Mouse (Mus musculus): ENCODE measurements around the gene Agpat3. TPM values are rescaled to one million over a fixed set of nuclear protein-coding genes. Genes with fewer than 3 reads are reported as not detected.

Agpat3 gene
- polyA plus RNA-seq, 1 experiment from 2014 or later: 46.1 TPM

- H3K9ac ChIP-seq: no peak overlapping the region
- no peak overlapping the region for H3K4me3 ChIP-seq
- H3K9me3 ChIP-seq (replicated peaks): no peaks in the 10 kb centered on the region
- no peak overlapping the region for H3K4me2 ChIP-seq
- no peaks in the 10 kb centered on the region for H3K36me3 ChIP-seq
- no peaks in the 10 kb centered on the region for H3K27me3 ChIP-seq (replicated peaks)
- peaks cover 17% of the 10 kb centered on the region for H3K4me1 ChIP-seq (replicated peaks)
- no peak for ATAC-seq (ENCODE audit: insufficient number of reproducible peaks, low FRiP score)
- H3K27ac ChIP-seq (ENCODE audit: poor library complexity, severe bottlenecking): no peak overlapping the region
- 78% methylated on average over 2 of the region's 2 CpGs for WGBS
Measured at GRCm38 (mm10) chr10:78308617-78309016, 43.7 kb downstream of the Agpat3 start.

GRCm38 (mm10) chr10:78307391-78307790 is 44.9 kb downstream of the Agpat3 start:
- ATAC-seq (ENCODE audit: insufficient number of reproducible peaks, low FRiP score): no peak
- Histone ChIP-seq H3K27ac (ENCODE audit: poor library complexity, severe bottlenecking) (no peak overlapping the region), H3K4me1 (replicated peaks) (peaks cover 15% of the 10 kb centered on the region), H3K27me3 (replicated peaks) (no peaks in the 10 kb centered on the region), H3K36me3 (no peaks in the 10 kb centered on the region; the same call in 1 of the 2 replicates), H3K9me3 (replicated peaks) (no peaks in the 10 kb centered on the region), H3K4me2 (no peak overlapping the region), H3K9ac (no peak overlapping the region), H3K4me3 (no peak overlapping the region)
- WGBS: 83% methylated on average over 3 of the region's 3 CpGs

GRCm38 (mm10) chr10:78306027-78306426 is 46.3 kb downstream of the Agpat3 start:
- no peaks in the 10 kb centered on the region for H3K27me3 ChIP-seq (replicated peaks)
- ATAC-seq (ENCODE audit: insufficient number of reproducible peaks, low FRiP score): no peak
- 69% methylated on average over 4 of the region's 4 CpGs for WGBS
- H3K36me3 ChIP-seq: no peaks in the 10 kb centered on the region; the same call in 1 of the 2 replicates
- no peak overlapping the region for H3K4me2 ChIP-seq
- H3K9me3 ChIP-seq (replicated peaks): no peaks in the 10 kb centered on the region
- H3K27ac ChIP-seq (ENCODE audit: poor library complexity, severe bottlenecking): no peak overlapping the region
- H3K4me1 ChIP-seq (replicated peaks): peaks cover 7% of the 10 kb centered on the region; the same call in 1 of the 2 replicates
- H3K9ac ChIP-seq: no peak overlapping the region
- no peak overlapping the region for H3K4me3 ChIP-seq

GRCm38 (mm10) chr10:78304996-78305395 is 47.3 kb downstream of the Agpat3 start:
- 56% methylated on average over 3 of the region's 3 CpGs for WGBS
- no peak for ATAC-seq (ENCODE audit: insufficient number of reproducible peaks, low FRiP score)

GRCm38 (mm10) chr10:78303675-78304074 is 48.6 kb downstream of the Agpat3 start:
- Histone ChIP-seq H3K36me3 (no peaks in the 10 kb centered on the region; the same call in 1 of the 2 replicates), H3K9ac (no peak overlapping the region), H3K4me2 (no peak overlapping the region), H3K4me1 (replicated peaks) (peaks cover 9% of the 10 kb centered on the region), H3K9me3 (replicated peaks) (no peaks in the 10 kb centered on the region), H3K4me3 (no peak overlapping the region), H3K27ac (ENCODE audit: poor library complexity, severe bottlenecking) (no peak overlapping the region), H3K27me3 (replicated peaks) (no peaks in the 10 kb centered on the region)
- ATAC-seq (ENCODE audit: insufficient number of reproducible peaks, low FRiP score): no peak
- 62% methylated on average over 7 of the region's 7 CpGs for WGBS

More at GRCm38 (mm10) chr10:78304996-78305395, 47.3 kb downstream of the Agpat3 start:
- Histone ChIP-seq H3K27ac (ENCODE audit: poor library complexity, severe bottlenecking) (no peak overlapping the region), H3K9ac (no peak overlapping the region), H3K4me1 (replicated peaks) (peaks cover 7% of the 10 kb centered on the region; the same call in 1 of the 2 replicates), H3K9me3 (replicated peaks) (no peaks in the 10 kb centered on the region), H3K4me2 (no peak overlapping the region), H3K27me3 (replicated peaks) (no peaks in the 10 kb centered on the region), H3K36me3 (no peaks in the 10 kb centered on the region; the same call in 1 of the 2 replicates), H3K4me3 (no peak overlapping the region)

- no peak for ATAC-seq (ENCODE audit: insufficient number of reproducible peaks, low FRiP score)
- no peaks in the 10 kb centered on the region for H3K27me3 ChIP-seq (replicated peaks)
- no peaks in the 10 kb centered on the region; the same call in 1 of the 2 replicates for H3K36me3 ChIP-seq
- WGBS: 70% methylated on average over 4 of the region's 4 CpGs
- H3K9ac ChIP-seq: no peak overlapping the region
- H3K9me3 ChIP-seq (replicated peaks): no peaks in the 10 kb centered on the region
- peaks cover 28% of the 10 kb centered on the region for H3K4me1 ChIP-seq (replicated peaks)
- H3K4me3 ChIP-seq: no peak overlapping the region
- no peak overlapping the region for H3K4me2 ChIP-seq
- H3K27ac ChIP-seq (ENCODE audit: poor library complexity, severe bottlenecking): no peak overlapping the region
Measured at GRCm38 (mm10) chr10:78300061-78300460, 52.2 kb downstream of the Agpat3 start.

- WGBS: 84% methylated on average over 8 of the region's 8 CpGs
- no peaks in the 10 kb centered on the region for H3K9me3 ChIP-seq (replicated peaks)
- H3K4me3 ChIP-seq: no peak overlapping the region
- no peak overlapping the region for H3K9ac ChIP-seq
- no peaks in the 10 kb centered on the region for H3K27me3 ChIP-seq (replicated peaks)
- H3K36me3 ChIP-seq: no peaks in the 10 kb centered on the region; the same call in 1 of the 2 replicates
- ATAC-seq (ENCODE audit: insufficient number of reproducible peaks, low FRiP score): no peak
- peaks cover 33% of the 10 kb centered on the region for H3K4me1 ChIP-seq (replicated peaks)
- no peak overlapping the region for H3K4me2 ChIP-seq
- H3K27ac ChIP-seq (ENCODE audit: poor library complexity, severe bottlenecking): peak overlapping the region; percentile 84
Measured at GRCm38 (mm10) chr10:78298651-78299644, 53.3 kb downstream of the Agpat3 start.

DNA sequence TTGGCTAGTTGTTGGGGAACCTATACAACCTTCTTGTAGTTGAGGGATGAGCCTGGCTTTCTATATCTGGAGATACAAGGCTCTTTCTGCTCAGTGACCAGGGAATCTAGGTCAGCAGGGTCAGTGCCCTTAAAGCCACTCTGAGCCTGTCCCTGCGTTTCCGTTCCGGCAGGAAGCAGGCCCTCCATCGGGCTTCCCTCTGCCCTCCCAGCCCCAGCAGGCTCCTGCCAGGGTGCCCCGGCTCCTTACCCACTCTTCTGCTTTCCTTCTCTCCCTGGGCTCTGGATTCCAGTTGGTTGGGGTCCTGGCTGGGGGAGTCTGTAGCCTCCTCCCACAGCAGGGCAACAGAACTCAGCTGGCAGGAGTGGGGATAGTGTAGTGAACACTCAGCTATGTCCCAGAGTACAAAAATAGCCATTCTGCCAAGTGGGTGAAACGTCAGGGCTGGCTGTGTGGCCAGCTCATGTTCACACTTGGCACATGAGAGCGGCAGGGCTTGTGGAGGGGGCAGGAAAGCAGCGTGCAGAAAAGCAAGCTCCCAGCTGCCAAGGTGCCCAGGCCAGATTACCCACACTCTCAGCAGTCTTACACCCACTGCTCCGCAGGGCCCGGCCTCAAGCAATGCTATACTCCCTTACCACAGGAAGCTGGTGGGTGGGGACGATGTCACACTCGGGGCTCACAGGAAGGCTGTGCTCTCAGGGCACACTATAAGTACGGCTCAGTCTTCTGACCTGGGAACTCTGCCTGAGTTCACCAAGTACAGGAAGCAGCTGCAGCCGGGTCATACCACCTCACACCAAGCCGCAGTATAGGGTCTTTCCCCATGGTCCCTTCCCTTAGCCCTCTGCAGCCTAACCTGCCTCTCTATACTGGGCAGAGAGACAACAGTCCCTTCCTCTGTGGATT is 54.5 kb downstream of the Agpat3 start:
- H3K36me3 ChIP-seq: no peaks in the 10 kb centered on the region; the same call in 1 of the 2 replicates
- peak overlapping the region; percentile 62 for H3K9ac ChIP-seq
- WGBS: 45% methylated on average over 15 of the region's 15 CpGs
- peaks cover 33% of the 10 kb centered on the region for H3K4me1 ChIP-seq (replicated peaks)
- peak overlapping the region; percentile 84 for H3K27ac ChIP-seq (ENCODE audit: poor library complexity, severe bottlenecking)
- H3K4me2 ChIP-seq: peak overlapping the region; percentile 29
- peak; percentile 78 for ATAC-seq (ENCODE audit: insufficient number of reproducible peaks, low FRiP score)
- no peaks in the 10 kb centered on the region for H3K27me3 ChIP-seq (replicated peaks)
- H3K4me3 ChIP-seq: no peak overlapping the region
- H3K9me3 ChIP-seq (replicated peaks): no peaks in the 10 kb centered on the region

DNA sequence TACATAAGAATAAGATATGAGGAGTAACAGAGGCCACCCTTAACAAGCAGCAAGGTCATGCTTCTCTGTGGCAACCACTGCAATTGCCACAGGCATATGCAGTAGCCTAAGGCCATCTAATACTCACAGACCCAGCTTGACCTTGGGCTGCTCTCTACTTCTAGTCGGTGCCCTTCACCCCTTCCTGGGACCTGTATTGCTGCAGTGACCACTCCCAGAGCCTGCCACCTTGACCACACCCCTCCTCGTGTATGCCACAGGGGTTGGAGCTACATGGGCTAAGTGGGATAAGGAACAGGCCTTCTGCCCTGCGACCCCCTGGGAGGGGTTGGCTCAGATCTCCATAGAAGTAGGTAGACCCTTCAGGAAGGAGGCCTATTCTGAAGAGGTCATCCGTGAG is 55.3 kb downstream of the Agpat3 start:
- peaks cover 33% of the 10 kb centered on the region for H3K4me1 ChIP-seq (replicated peaks)
- H3K4me2 ChIP-seq: no peak overlapping the region
- H3K36me3 ChIP-seq: no peaks in the 10 kb centered on the region
- H3K9ac ChIP-seq: no peak overlapping the region; the same call in 1 of the 2 replicates
- 0 out of 2 replicates have a peak, but pooled peaks have one; percentile 10 for ATAC-seq (ENCODE audit: insufficient number of reproducible peaks, low FRiP score)
- peak overlapping the region; percentile 84 for H3K27ac ChIP-seq (ENCODE audit: poor library complexity, severe bottlenecking)
- H3K4me3 ChIP-seq: no peak overlapping the region
- no peaks in the 10 kb centered on the region for H3K9me3 ChIP-seq (replicated peaks)
- WGBS: 70% methylated on average over 4 of the region's 4 CpGs
- H3K27me3 ChIP-seq (replicated peaks): no peaks in the 10 kb centered on the region

- Histone ChIP-seq H3K36me3 (no peaks in the 10 kb centered on the region), H3K9ac (no peak overlapping the region), H3K4me1 (replicated peaks) (peaks cover 33% of the 10 kb centered on the region), H3K27ac (ENCODE audit: poor library complexity, severe bottlenecking) (no peak overlapping the region), H3K9me3 (replicated peaks) (no peaks in the 10 kb centered on the region), H3K4me2 (no peak overlapping the region), H3K27me3 (replicated peaks) (no peaks in the 10 kb centered on the region), H3K4me3 (no peak overlapping the region)
- ATAC-seq (ENCODE audit: insufficient number of reproducible peaks, low FRiP score): no peak
- WGBS: 85% methylated on average over 5 of the region's 5 CpGs
Measured at GRCm38 (mm10) chr10:78296371-78296770, 55.9 kb downstream of the Agpat3 start.
